Mouse (Mus musculus): ENCODE results near the gene Tubg2.
"Not testable (repeated sequence)": the region's sequence is repeated elsewhere in the genome, so short reads cannot be mapped to it uniquely, and the experiment has no call there.

GRCm38 (mm10) chr11:101160151-101160550, 4.4 kb downstream of the Tubg2 start:
- not testable (repeated sequence) for TF ChIP-seq CTCF (IDR thresholded peaks at IDR 0.05; ENCODE audit: low read depth); EP300 (optimal IDR thresholded peaks at IDR 0.05)

Measured in stomach, postnatal 0 days (tissue).